Mouse (Mus musculus): ENCODE measurements around the gene Ctse. TPM values are rescaled to one million over a fixed set of nuclear protein-coding genes. Genes with fewer than 3 reads are reported as not detected.
"Not testable (repeated sequence)": the region's sequence is repeated elsewhere in the genome, so short reads cannot be mapped to it uniquely, and the experiment has no call there.

Ctse gene
- polyA plus RNA-seq, 1 experiment from 2014 or later: 7.1 TPM

DNA sequence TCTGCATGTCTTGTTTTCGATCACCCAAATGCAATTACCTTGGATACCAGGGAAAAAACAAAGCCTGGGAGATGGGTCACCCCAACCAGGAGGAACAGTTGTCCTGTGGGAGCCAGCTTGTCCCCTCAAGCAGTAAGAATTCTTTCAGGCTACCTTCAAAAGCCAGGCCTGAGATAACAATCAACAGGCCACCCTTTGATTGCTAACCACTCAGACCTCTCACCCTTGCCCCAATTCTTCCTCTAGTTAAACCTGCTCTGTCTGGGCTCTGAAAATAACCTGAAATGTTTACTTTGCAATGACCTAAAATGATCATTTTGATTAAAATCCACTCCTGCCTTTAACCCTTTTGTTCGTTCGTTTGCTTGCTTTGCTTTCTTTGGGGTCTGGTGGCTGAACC, 14.5 kb upstream of the Ctse start:
- no peaks in the 10 kb centered on the region for H3K27me3 ChIP-seq
- no peak overlapping the region for H3K4me3 ChIP-seq (replicated peaks)
- 69% methylated on average over 3 of the region's 3 CpGs for WGBS
- H3K9ac ChIP-seq: no peak overlapping the region
- no peaks in the 10 kb centered on the region for H3K36me3 ChIP-seq
- no peaks in the 10 kb centered on the region for H3K9me3 ChIP-seq (replicated peaks)
- H3K4me2 ChIP-seq: no peak overlapping the region
- ATAC-seq (replicated peaks; ENCODE audit: low FRiP score): no peak
- no peaks in the 10 kb centered on the region for H3K4me1 ChIP-seq
- H3K27ac ChIP-seq: 0 out of 2 replicates have a peak overlapping the region, but pooled peaks have one; percentile 22

DNA sequence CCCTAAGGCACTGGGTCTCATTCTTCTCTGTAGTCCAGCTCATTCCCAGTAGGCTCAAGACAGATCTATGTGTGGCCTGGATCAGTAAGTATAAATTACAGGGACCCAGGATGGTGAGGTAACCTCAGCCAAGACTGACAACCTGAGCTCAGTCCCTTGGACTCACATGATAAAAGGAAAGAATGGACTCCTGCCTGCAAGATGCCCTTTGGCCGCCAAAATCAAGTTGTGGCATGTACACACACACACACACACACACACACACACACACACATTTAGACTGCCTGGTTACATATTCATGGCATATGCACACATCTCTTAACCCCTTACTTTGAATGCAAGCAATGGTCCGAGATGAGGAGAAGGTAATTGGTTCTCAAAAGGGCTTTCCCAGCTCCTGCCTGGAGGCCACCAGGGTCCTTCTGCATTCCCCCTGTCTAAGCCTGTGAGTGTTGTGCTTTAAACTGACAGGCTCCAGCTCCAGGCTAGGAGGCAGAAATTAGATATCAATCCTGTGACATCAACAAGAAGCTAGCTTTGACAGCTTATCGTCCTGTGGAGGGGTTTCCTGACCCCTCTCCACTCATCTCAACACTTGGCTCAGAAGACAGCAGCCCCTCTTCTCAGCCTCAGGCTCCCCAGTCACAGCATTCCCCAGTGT, 13.8 kb upstream of the Ctse start:
- no peak for ATAC-seq (replicated peaks; ENCODE audit: low FRiP score)
- 54% methylated on average over 3 of the region's 3 CpGs for WGBS
- H3K9ac ChIP-seq: no peak overlapping the region

GRCm38 (mm10) chr1:131626200-131626599, 11.9 kb upstream of the Ctse start:
- no peaks in the 10 kb centered on the region for H3K9me3 ChIP-seq (replicated peaks)
- no peak overlapping the region for H3K9ac ChIP-seq
- no peaks in the 10 kb centered on the region for H3K27me3 ChIP-seq
- no peak for ATAC-seq (replicated peaks; ENCODE audit: low FRiP score)
- no peak overlapping the region for H3K4me3 ChIP-seq (replicated peaks)
- H3K4me2 ChIP-seq: no peak overlapping the region
- H3K27ac ChIP-seq: no peak overlapping the region
- 90% methylated on average over 6 of the region's 6 CpGs for WGBS
- H3K36me3 ChIP-seq: no peaks in the 10 kb centered on the region
- no peaks in the 10 kb centered on the region for H3K4me1 ChIP-seq

More for the DNA sequence above, 13.8 kb upstream of the Ctse start:
- Histone ChIP-seq H3K4me2 (no peak overlapping the region), H3K27me3 (no peaks in the 10 kb centered on the region), H3K4me1 (no peaks in the 10 kb centered on the region), H3K4me3 (replicated peaks) (no peak overlapping the region), H3K27ac (no peak overlapping the region), H3K36me3 (no peaks in the 10 kb centered on the region), H3K9me3 (replicated peaks) (no peaks in the 10 kb centered on the region)

GRCm38 (mm10) chr1:131632216-131632615, 5.9 kb upstream of the Ctse start:
- H3K27ac ChIP-seq; H3K4me3 ChIP-seq (replicated peaks); H3K9me3 ChIP-seq (replicated peaks); ATAC-seq (replicated peaks; ENCODE audit: low FRiP score); H3K36me3 ChIP-seq; H3K27me3 ChIP-seq; H3K9ac ChIP-seq; H3K4me1 ChIP-seq; H3K4me2 ChIP-seq: not testable (repeated sequence)
- whole genome bisulfite sequencing: 73% methylated on average over 6 of the region's 6 CpGs

DNA sequence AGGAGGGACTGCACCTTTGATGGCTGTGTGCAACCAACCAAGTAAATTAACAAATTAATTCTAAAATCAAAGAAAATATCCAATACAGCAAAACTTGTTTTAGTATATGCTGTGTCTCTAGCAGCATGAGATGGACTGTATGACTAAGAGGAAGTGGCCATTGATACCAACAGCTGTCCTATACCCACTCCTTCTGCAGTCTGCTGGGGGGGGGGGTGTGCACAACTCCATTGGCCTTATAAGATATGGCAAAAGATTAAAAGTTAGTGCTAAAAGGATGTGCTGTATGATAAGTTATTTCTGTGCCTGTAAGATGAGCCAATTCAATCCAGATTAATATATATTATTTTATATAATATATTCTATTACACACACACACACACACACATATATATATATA, 3.6 kb upstream of the Ctse start:
- Histone ChIP-seq H3K27me3 (no peaks in the 10 kb centered on the region), H3K9me3 (replicated peaks) (no peaks in the 10 kb centered on the region), H3K9ac (no peak overlapping the region), H3K4me2 (no peak overlapping the region), H3K36me3 (no peaks in the 10 kb centered on the region), H3K4me1 (no peaks in the 10 kb centered on the region), H3K4me3 (replicated peaks) (no peak overlapping the region), H3K27ac (no peak overlapping the region)
- no peak for ATAC-seq (replicated peaks; ENCODE audit: low FRiP score)

- no peaks in the 10 kb centered on the region for H3K27me3 ChIP-seq
- ATAC-seq (replicated peaks; ENCODE audit: low FRiP score): no peak
- WGBS: 84% methylated on average over 9 of the region's 9 CpGs
- H3K4me3 ChIP-seq (replicated peaks): no peak overlapping the region
- H3K4me1 ChIP-seq: no peaks in the 10 kb centered on the region
- no peaks in the 10 kb centered on the region for H3K36me3 ChIP-seq
- H3K27ac ChIP-seq: no peak overlapping the region
- no peak overlapping the region for H3K4me2 ChIP-seq
- H3K9ac ChIP-seq: no peak overlapping the region
- no peaks in the 10 kb centered on the region for H3K9me3 ChIP-seq (replicated peaks)
Measured at GRCm38 (mm10) chr1:131638541-131639421, 675 bp downstream of the Ctse start.

GRCm38 (mm10) chr1:131640062-131640461, 2.0 kb downstream of the Ctse start:
- H3K9me3 ChIP-seq (replicated peaks): no peaks in the 10 kb centered on the region
- H3K4me1 ChIP-seq: no peaks in the 10 kb centered on the region
- no peak overlapping the region for H3K27ac ChIP-seq
- H3K9ac ChIP-seq: no peak overlapping the region
- 80% methylated on average over 4 of the region's 4 CpGs for WGBS
- no peaks in the 10 kb centered on the region for H3K36me3 ChIP-seq
- ATAC-seq (replicated peaks; ENCODE audit: low FRiP score): no peak
- no peaks in the 10 kb centered on the region for H3K27me3 ChIP-seq
- H3K4me2 ChIP-seq: no peak overlapping the region
- H3K4me3 ChIP-seq (replicated peaks): no peak overlapping the region

GRCm38 (mm10) chr1:131641565-131641964, 3.5 kb downstream of the Ctse start:
- Histone ChIP-seq H3K4me3 (replicated peaks) (no peak overlapping the region), H3K9ac (no peak overlapping the region), H3K9me3 (replicated peaks) (no peaks in the 10 kb centered on the region), H3K27me3 (no peaks in the 10 kb centered on the region), H3K4me1 (no peaks in the 10 kb centered on the region), H3K27ac (no peak overlapping the region), H3K36me3 (no peaks in the 10 kb centered on the region), H3K4me2 (no peak overlapping the region)
- ATAC-seq (replicated peaks; ENCODE audit: low FRiP score): no peak
- 92% methylated on average over 13 of the region's 13 CpGs for WGBS

- H3K9ac ChIP-seq: no peak overlapping the region
- no peaks in the 10 kb centered on the region for H3K27me3 ChIP-seq
- H3K4me3 ChIP-seq (replicated peaks): no peak overlapping the region
- no peaks in the 10 kb centered on the region for H3K4me1 ChIP-seq
- no peak for ATAC-seq (replicated peaks; ENCODE audit: low FRiP score)
- H3K9me3 ChIP-seq (replicated peaks): no peaks in the 10 kb centered on the region
- no peak overlapping the region for H3K4me2 ChIP-seq
- no peaks in the 10 kb centered on the region for H3K36me3 ChIP-seq
- no peak overlapping the region for H3K27ac ChIP-seq
- WGBS: 95% methylated on average over 2 of the region's 2 CpGs
Measured at GRCm38 (mm10) chr1:131642251-131642650, 4.1 kb downstream of the Ctse start.

GRCm38 (mm10) chr1:131652670-131653443, 14.8 kb downstream of the Ctse start:
- Histone ChIP-seq H3K36me3 (no peaks in the 10 kb centered on the region), H3K4me1 (peaks cover 7% of the 10 kb centered on the region), H3K9me3 (replicated peaks) (no peaks in the 10 kb centered on the region), H3K4me2 (no peak overlapping the region), H3K27ac (no peak overlapping the region), H3K9ac (no peak overlapping the region), H3K4me3 (replicated peaks) (no peak overlapping the region), H3K27me3 (no peaks in the 10 kb centered on the region)
- ATAC-seq (replicated peaks; ENCODE audit: low FRiP score): no peak
- WGBS: 79% methylated on average over 12 of the region's 12 CpGs

DNA sequence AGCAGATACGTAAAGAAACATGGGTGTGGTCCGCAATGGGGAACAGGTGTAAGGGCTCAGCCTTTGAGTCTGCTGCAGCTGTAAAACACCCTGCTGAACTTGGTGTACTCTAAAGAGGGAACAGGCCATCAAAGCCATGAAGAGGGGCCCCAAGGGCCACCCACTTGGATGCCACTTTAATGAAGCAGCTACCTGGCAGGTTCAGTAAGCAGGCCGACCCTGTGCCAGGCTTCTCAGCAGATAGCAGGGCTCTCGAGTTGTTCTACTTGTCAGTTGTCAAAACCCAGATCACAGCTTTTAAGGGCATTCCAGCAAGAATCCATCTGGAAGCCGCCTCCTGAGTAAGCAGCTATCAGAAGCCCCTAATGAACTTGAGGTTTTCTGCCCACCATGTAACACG, 17.5 kb downstream of the Ctse start:
- no peak for ATAC-seq (replicated peaks; ENCODE audit: low FRiP score)
- Histone ChIP-seq H3K9ac (no peak overlapping the region), H3K36me3 (no peaks in the 10 kb centered on the region), H3K4me3 (replicated peaks) (no peak overlapping the region), H3K4me1 (peaks cover 8% of the 10 kb centered on the region), H3K9me3 (replicated peaks) (no peaks in the 10 kb centered on the region), H3K27ac (no peak overlapping the region), H3K27me3 (no peaks in the 10 kb centered on the region), H3K4me2 (no peak overlapping the region)
- WGBS: 82% methylated on average over 6 of the region's 6 CpGs

DNA sequence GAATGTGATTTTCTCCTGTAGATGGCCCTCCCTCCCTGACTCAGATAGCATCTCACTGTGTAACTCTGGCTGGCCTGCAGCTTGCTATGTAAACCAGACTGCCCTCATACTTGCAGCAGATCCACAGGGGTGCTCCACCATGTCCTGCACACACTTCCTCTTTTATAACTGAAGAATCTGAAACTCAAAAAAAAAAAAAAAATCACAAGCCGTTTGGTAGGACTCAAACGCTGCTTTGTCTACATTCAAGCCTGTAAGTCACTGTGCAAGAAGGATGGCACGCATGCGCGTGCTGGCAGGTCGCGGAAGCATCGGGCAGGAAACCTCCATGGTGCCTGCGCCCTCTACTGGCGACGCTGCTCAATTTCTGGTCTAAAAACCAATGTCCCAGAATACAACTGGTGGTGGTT, 19.8 kb downstream of the Ctse start:
- peak overlapping the region; percentile 55 for H3K4me2 ChIP-seq
- no peaks in the 10 kb centered on the region for H3K27me3 ChIP-seq
- H3K4me1 ChIP-seq: peaks cover 8% of the 10 kb centered on the region
- H3K9ac ChIP-seq: 0 out of 2 replicates have a peak overlapping the region, but pooled peaks have one; percentile 5
- peak overlapping the region; percentile 26 for H3K4me3 ChIP-seq (replicated peaks)
- WGBS: 1% methylated on average over 11 of the region's 11 CpGs
- no peaks in the 10 kb centered on the region for H3K36me3 ChIP-seq
- peak; percentile 87 for ATAC-seq (replicated peaks; ENCODE audit: low FRiP score)
- peak overlapping the region; percentile 69 for H3K27ac ChIP-seq
- no peaks in the 10 kb centered on the region for H3K9me3 ChIP-seq (replicated peaks)

Measured in kidney, embryonic 15.5 days (tissue).